Mouse (Mus musculus): Measurements from ENCODE around the gene 4921539E11Rik.

4921539E11Rik gene

DNA sequence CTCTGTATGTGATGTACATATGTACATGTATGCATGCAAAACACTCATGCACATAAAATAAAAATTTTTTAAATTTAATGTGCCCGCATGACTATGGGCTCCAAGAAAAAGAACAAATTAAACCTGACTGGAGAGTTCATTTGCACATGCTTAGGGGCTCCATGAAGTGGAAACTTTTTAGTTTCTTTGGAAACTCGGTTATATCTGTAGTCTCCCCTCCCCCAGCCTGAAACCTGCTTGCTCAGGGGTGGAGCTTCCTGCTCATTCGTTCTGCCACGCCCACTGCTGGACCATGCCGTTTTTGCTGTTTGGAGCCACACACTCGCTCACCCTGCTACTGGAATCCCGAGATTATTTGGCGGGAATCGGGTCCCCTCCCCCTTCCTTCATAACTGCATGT, 67.8 kb downstream of the 4921539E11Rik start:
- no peak for DNase-seq

DNA sequence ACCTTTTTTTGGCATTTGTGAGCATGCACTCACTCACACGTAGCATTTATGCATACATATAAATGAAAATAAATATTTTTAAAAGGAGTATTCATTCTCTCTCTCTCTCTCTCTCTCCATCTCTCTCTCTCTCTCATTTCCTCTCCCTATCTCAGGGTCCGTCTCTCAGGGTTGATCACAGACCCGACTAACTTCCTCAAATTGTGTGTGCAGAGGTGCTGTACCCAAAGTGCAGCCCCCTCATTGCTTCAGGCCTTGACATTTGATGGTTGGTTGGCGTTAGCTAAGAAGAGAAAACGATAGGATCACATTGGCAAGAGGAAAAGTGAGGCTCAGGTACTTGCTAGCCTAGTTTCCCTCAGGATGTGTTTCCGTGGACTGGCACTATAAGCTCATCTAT, 68.9 kb downstream of the 4921539E11Rik start:
- DNase-seq, result no peak

DNA sequence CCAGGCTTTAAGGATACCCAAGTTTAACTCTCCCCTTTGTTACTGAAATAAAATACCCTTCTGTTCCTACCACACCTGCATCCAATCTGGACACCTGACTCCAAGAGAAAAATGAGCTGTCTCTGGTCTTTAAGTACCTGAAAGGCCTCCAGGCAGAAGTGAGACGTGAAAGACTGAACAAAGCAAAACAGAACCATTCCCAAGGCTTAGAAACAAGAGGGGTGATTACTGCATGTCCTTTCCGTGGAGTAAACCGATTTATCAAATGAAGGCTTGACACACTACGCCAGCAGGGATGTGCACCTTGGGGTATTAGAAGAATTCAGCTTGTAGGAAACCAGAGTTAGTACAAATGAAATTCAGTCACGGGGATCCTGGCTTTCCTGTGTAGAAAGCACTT, 71.7 kb downstream of the 4921539E11Rik start:
- no peak for DNase-seq

DNA sequence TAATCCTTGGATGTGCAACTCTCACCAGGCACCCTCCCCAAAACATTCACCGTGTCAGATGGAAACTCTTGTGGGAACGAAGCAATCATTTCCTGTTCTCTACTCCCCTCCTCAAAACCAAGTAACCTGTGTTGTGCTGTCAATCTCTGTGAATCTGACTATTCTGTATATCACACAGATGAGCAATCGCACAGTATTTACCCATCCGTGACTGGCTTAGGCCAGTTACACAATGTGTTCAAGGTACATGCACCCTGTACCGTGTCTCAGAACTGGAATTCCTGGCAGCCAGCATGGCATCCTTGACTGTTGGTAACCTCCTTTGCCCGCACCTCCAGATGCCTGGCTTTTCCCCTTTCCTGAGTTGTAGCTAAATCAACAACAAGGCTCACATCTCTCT, 74.6 kb downstream of the 4921539E11Rik start:
- DNase-seq, result no peak

DNA sequence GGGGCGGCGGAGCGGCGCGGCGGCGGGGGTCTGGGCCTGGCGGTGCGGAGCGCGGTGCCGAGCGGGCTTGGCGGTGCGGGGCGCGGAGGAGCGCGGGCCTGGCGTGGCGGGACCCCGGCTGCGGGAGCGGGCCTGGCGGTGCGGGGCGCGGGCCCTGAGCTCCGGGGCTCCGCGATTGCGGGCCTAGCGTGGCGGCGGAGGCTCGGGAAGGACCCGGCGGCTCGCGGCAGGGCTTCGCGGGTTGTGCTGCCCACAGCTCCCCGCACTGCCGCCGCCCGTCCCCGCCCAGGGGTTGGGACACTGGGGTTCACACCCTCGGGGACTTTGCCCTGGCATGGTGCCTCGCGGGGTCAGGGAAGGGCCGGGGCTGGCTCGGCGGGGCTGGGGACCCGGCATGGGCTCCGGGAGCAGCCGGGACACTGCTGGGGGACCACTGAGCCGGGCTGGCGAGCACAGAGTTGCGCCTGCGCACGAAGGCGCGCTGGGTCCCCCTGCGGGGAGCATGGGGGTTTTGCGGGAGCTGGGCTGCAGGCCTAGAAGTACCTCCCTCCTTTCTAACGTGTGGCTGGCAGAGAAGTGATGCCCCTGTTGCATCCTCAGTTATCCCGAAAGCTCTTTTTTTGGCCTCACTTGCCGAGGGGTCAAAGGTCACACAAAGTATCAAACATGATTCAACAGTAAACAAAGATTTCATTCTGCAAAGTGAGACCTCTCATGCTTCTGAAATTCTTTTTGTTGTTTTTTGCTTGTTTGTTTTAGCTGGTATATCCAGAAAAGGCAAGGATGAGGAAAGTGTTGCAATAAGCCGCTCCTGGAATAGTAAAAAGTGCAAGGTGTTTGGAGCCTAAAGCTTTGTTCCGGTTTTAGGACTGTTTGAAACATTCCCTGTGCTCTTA, 75.5 kb downstream of the 4921539E11Rik start, which contains the start of gene Slc35d1:
Gene Slc35d1 (minus strand): TSS at position 240 of the 896 bp plus-strand sequence.
- DNase-seq, result peak; percentile 98

DNA sequence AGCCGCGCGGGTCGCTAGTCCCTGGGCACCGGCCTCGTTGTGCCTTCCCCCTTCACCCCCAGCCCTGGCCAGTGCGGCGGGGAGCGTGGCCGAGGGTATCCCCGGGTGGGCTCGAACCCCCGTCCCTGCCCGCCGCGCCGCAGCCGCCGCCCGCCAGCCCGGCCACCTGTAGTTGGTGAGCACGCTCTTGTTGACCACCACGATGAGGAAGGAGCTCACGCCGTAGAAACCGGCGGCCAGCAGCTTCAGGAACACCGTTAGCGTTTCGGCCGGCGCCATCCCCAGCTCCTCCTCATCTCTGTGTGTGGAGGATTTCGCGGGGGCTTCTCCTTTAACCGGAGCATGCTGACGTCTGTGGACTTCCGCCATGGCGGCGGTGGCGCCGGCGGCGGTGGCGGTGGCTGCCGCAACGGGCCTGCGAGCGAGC, 76.2 kb downstream of the 4921539E11Rik start:
- peak; percentile 98 for DNase-seq

DNA sequence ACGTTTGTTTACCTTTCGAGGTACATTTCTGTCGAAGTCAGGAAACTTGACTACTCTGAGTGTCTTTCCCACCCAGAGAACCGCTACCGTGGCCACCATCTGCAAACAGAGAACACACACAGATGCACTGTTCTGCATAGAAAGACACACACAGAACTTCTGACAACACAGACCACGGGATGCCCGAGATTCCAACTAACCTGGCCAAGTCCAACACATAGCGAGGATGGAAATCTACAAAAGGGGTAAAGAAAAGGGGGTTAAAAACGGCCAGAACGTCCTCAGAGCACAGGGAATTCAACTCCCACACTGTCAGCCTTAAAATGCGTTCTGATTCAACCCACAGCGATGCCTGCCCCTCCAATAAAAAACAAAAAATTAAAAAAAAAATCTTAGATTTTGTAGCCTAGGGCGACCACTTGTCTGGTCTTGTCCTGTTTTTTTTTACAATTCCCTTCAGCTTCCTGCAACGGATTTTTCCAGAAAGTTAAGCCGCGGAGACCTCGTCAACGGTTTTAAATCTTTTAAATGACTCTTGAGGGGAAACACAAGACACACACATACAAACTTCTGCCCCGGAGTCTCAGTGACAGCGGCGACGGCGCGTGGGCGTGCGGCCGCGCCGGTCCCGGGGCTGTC, 76.7 kb downstream of the 4921539E11Rik start:
- DNase-seq, result peak; percentile 74

DNA sequence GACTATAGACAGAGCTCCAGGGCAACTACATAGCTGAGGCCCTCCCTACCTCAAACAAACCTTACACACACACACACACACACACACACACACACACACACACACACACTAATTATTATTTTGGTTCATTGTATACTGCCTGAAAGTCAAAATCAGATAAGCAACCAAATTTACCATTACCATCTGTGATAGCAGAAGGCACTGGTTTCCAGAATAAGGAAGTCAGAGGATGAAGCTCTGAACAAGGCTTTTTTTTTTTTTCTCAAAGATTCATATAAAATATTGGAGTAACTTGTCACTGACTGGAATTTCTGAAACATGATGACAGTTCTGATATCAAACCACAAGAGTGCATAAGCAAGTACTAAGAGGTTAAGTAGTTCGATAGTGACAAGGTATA, 82.1 kb downstream of the 4921539E11Rik start:
- DNase-seq, result no peak

DNA sequence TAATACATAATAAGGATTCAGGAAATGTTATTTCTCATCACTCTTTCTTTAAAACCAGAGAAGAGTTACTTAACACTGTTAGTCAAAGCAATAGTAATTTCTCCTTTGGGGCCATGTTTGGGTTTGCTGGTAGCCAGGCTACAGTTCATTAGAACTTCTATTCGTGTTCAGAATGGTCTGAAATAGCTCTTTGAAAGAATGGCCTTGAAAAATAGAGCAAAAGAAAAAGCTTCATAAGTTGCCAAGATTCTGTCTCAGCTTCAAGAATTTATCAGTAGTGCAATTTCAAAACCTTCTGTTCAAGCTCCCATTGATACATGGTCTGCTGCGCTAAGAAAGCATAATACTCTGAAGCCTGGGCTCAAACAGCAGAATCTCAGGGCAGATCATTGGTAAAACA, 87.0 kb downstream of the 4921539E11Rik start:
- peak; percentile 15 for DNase-seq

DNA sequence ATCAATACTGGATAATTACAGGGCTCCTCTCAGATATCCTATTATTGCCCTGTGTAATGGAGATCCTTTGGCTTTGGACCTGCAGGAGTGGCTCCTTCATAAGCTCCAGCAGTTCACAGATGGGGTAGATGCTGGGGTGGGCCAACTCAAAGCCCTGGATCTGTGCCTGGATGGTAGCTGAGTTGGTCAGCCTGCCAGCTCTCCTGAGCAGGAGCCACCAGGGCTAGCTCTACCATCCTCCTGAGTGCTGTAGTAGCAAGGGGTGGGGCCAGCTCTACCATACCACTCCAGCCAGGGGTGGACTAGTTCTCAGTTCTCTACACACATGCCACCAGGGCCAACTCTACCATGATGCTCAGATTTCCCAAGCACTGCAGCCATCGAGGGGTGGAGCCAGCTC, 90.6 kb downstream of the 4921539E11Rik start:
- peak; percentile 79 for DNase-seq

DNA sequence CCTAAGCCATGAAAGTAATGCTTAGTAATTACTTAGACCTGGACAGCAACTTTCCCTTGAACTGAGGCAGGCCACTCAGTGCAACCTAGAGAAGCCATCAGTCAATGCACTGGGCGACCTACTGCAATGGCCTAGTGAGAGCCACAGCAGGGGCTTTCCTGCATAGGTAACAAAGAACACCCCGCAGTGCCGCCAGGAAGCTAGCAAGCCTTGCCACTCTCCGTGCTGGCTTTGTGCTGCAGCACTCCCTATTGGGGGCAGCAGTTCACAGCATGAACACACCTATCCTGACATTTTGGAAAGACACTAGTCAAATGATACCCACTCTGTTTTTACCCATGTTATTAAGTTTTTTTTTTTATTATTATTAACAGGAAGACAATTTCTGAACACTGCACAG, 91.6 kb downstream of the 4921539E11Rik start:
- DNase-seq, result peak; percentile 65

DNA sequence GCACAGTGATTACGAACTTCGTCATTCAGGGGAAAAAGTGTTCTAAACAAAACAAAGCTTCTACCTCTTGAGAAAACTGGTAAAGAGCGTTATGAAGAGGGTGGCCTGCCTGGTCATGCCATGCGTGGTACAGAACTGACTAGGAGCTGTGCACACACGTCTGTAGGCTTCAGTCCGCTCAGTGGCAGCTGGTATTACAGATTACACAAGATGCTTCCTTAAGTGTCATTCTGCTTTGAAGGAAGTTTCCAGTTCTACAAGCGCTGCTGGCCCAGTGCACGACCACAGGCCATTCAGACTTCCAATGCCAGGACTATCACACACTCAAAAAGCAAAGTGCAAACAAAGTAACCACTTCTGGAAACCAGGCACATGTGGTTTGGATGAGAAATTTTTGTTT, 93.3 kb downstream of the 4921539E11Rik start:
- peak; percentile 61 for DNase-seq

DNA sequence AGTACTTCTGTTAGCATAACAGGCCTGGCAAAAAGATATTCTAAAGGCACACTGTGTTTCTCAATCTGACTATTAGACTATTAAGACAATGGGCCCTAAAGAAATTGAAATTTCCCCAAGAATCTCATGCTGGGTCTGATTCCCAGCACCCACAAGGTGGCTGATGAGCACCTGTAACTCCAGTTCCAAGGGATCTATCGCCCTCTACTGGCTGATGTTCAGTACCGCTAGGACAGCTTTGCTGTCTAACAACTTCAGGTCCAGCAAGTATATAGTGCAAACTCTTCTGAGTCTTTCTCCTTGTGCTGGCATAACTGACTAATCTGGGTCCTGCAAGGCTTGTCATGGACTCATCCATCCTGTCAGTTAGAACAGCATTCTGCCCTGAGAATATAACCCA, 98.2 kb downstream of the 4921539E11Rik start:
- peak; percentile 73 for DNase-seq

DNA sequence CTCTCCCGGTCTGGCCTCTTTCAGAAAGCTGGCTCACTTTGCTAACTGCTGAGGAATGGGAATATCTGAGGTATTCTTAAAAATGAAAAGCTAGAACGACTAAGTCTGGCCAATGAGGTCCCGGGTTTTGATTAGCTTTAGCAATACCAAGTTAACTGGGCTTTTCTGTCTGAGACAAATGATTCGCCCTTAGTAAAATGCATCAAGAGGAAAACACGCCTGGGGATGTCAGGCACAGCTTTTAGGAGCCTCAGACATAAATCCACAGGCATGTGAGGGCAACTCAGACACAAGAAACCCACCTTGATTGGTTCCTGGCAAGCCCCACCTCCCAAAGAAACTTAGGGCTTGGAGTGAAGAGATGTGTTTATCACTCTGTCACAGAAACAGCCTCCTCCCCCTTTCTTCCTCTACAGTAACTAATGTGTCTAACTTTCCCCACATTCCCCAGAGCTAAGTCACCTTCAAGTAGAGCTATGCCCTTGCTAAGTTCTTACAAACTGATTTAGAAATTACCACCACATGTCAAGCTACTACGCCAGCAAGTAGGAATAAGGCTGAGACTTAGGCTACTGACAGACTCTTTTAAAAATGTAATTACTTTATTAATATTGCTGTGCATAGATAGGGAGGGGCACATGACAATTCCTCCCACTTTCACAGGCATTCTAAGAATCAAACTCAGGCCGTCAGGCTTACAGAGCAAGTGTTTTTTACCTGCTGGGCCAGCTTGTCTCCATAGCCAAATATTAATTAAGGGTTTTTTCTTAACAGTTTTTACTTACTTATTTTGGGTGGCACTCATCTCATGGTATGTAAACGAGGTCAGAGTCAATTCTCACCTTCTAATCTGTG, 101.7 kb downstream of the 4921539E11Rik start:
- DNase-seq, result peak; percentile 64

Data from heart, adult 11 months (tissue).